In genomic region chr2:163732021-163732420, GRCm38 (mm10) we compare ENCODE assay signal across 17 mouse cellular contexts.
"Had no signal": no experiment of that assay in that cellular context is flagged by ENCODE, and none has a peak within 500 bp of the region (broad histone marks: within the 10 kb centered on the region; RNA-seq: fewer than 3 reads in every experiment).

No protein-coding gene starts in this region.

- H3K4me3 ChIP-seq: intestine, embryonic 15.5 days; layer of hippocampus, adult 2 months; limb, embryonic 10.5 days; limb, embryonic 13.5 days; liver, embryonic 13.5 days; midbrain, embryonic 12.5 days; midbrain, embryonic 15.5 days; neural tube, embryonic 13.5 days had no signal

- DNase-seq: layer of hippocampus, adult 9-11 months; liver; liver, embryonic 13.5 days; lung, adult 2 months; retina, postnatal 1 day; right cerebral cortex, postnatal 25 days; spleen, adult 18-20 months; thymus, adult 18-20 months; thymus, postnatal 36 days had no signal

- H3K9ac ChIP-seq: intestine, embryonic 15.5 days; limb, embryonic 13.5 days; liver, embryonic 13.5 days; midbrain, embryonic 12.5 days; midbrain, embryonic 15.5 days; neural tube, embryonic 13.5 days had no signal

- H3K27ac ChIP-seq: intestine, embryonic 15.5 days; layer of hippocampus, adult 2 months; limb, embryonic 10.5 days; limb, embryonic 13.5 days; liver, embryonic 13.5 days; macrophage; midbrain, embryonic 12.5 days; midbrain, embryonic 15.5 days; neural tube, embryonic 13.5 days had no signal

- H3K36me3 ChIP-seq: midbrain, embryonic 15.5 days had no signal

- H3K4me2 ChIP-seq: intestine, embryonic 15.5 days; limb, embryonic 13.5 days; liver, embryonic 13.5 days; midbrain, embryonic 12.5 days; midbrain, embryonic 15.5 days; neural tube, embryonic 13.5 days had no signal

- H3K9me3 ChIP-seq: intestine, embryonic 15.5 days; limb, embryonic 10.5 days; limb, embryonic 13.5 days; liver, embryonic 13.5 days; midbrain, embryonic 12.5 days; midbrain, embryonic 15.5 days; neural tube, embryonic 13.5 days had no signal

- H3K4me1 ChIP-seq: intestine, embryonic 15.5 days; limb, embryonic 10.5 days; limb, embryonic 13.5 days; midbrain, embryonic 12.5 days; midbrain, embryonic 15.5 days had no signal

- ATAC-seq: intestine, embryonic 15.5 days; midbrain, embryonic 15.5 days had no signal

- H3K27me3 ChIP-seq: intestine, embryonic 15.5 days; limb, embryonic 13.5 days; liver, embryonic 13.5 days; midbrain, embryonic 12.5 days; midbrain, embryonic 15.5 days; neural tube, embryonic 13.5 days had no signal
